Mouse (Mus musculus) testis, adult 2 months (tissue): ENCODE measurements around the gene Lamb1. TPM values are rescaled to one million over a fixed set of nuclear protein-coding genes. Genes with fewer than 3 reads are reported as not detected.

Experiments used
- H3K27ac ChIP-seq: fragments of 200-500 bp; 2 replicates; pipeline ENCODE4 v1.5.1; 2012; ENCODE audit warnings: low read depth, low read length; ENCODE audit not compliant: control insufficient read depth, insufficient read depth
- H3K27me3 ChIP-seq: fragments of 200-500 bp; 2 replicates; pipeline ENCODE4 v1.6.1; 2012; ENCODE audit warnings: mild to moderate bottlenecking, low read length, moderate library complexity; ENCODE audit not compliant: control insufficient read depth, insufficient read depth
- H3K36me3 ChIP-seq: fragments of 200-500 bp; 2 replicates; pipeline ENCODE4 v1.6.1; 2012; ENCODE audit warnings: mild to moderate bottlenecking, low read length; ENCODE audit not compliant: control insufficient read depth, insufficient read depth
- H3K4me1 ChIP-seq: fragments of 200-500 bp; 2 replicates; pipeline ENCODE4 v1.6.1; 2012; ENCODE audit warnings: low read length; ENCODE audit not compliant: control insufficient read depth, insufficient read depth
- H3K4me3 ChIP-seq: fragments of 200-500 bp; 2 replicates; pipeline ENCODE4 v1.5.1; 2012; ENCODE audit warnings: low read depth, mild to moderate bottlenecking, low read length, moderate library complexity, mixed read lengths; ENCODE audit not compliant: control insufficient read depth
- CTCF ChIP-seq: fragments of 200-500 bp; IDR thresholded peaks from 2 replicates; pipeline ENCODE4 v1.5.1; 2012; ENCODE audit warnings: low read depth, mild to moderate bottlenecking, inconsistent platforms, low read length, moderate library complexity; ENCODE audit not compliant: control insufficient read depth, insufficient read depth, insufficient replicate concordance
- POLR2A ChIP-seq: fragments of 200-500 bp; IDR thresholded peaks from 2 replicates; pipeline ENCODE4 v1.6.1; 2012; ENCODE audit warnings: low read depth, mild to moderate bottlenecking, inconsistent platforms, low read length, moderate library complexity; ENCODE audit not compliant: control insufficient read depth
- polyA plus RNA-seq: library from polyadenylated mRNA; depleted of rRNA; stranded (reverse); fragments of >200 nt; gene quantifications from 2 replicates; pipeline ENCODE4 v1.2.3, GENCODE M21; 2012

The Lamb1 gene
- polyA plus RNA-seq, 1 experiment, result 3.8 TPM

- no peaks in the 10 kb centered on the region for H3K27me3 ChIP-seq
- TF ChIP-seq POLR2A (no peak), CTCF (no peak)
- no peaks in the 10 kb centered on the region for H3K36me3 ChIP-seq
- H3K4me1 ChIP-seq, result 0 out of 2 replicates have a peak, but pooled peaks cover 2% of the 10 kb centered on the region
- H3K4me3 ChIP-seq, result no peak overlapping the region
- H3K27ac ChIP-seq, result no peak overlapping the region
Measured at GRCm38 (mm10) chr12:31296097-31296496, 31.1 kb downstream of the Lamb1 start.

- TF ChIP-seq POLR2A (no peak), CTCF (no peak)
- H3K4me1 ChIP-seq, result 0 out of 2 replicates have a peak, but pooled peaks cover 2% of the 10 kb centered on the region
Measured at GRCm38 (mm10) chr12:31298122-31298521, 33.1 kb downstream of the Lamb1 start.

GRCm38 (mm10) chr12:31298530-31298929, 33.5 kb downstream of the Lamb1 start:
- H3K4me3 ChIP-seq, result no peak overlapping the region
- no peaks in the 10 kb centered on the region for H3K27me3 ChIP-seq
- TF ChIP-seq CTCF (no peak), POLR2A (no peak)
- 0 out of 2 replicates have a peak, but pooled peaks cover 2% of the 10 kb centered on the region for H3K4me1 ChIP-seq
- H3K36me3 ChIP-seq, result no peaks in the 10 kb centered on the region
- H3K27ac ChIP-seq, result no peak overlapping the region

More at GRCm38 (mm10) chr12:31298122-31298521, 33.1 kb downstream of the Lamb1 start:
- no peak overlapping the region for H3K4me3 ChIP-seq
- H3K27me3 ChIP-seq, result no peaks in the 10 kb centered on the region
- H3K27ac ChIP-seq, result no peak overlapping the region
- no peaks in the 10 kb centered on the region for H3K36me3 ChIP-seq

GRCm38 (mm10) chr12:31299126-31299525, 34.1 kb downstream of the Lamb1 start:
- Histone ChIP-seq H3K27ac (no peak overlapping the region), H3K36me3 (no peaks in the 10 kb centered on the region), H3K4me1 (no peaks in the 10 kb centered on the region), H3K4me3 (no peak overlapping the region), H3K27me3 (no peaks in the 10 kb centered on the region)
- TF ChIP-seq POLR2A, result no peak

- TF ChIP-seq CTCF (no peak), POLR2A (no peak)
- no peak overlapping the region for H3K4me3 ChIP-seq
- H3K27ac ChIP-seq, result no peak overlapping the region
- H3K36me3 ChIP-seq, result no peaks in the 10 kb centered on the region
- H3K27me3 ChIP-seq, result no peaks in the 10 kb centered on the region
- H3K4me1 ChIP-seq, result no peaks in the 10 kb centered on the region
Measured at GRCm38 (mm10) chr12:31299676-31300197, 34.7 kb downstream of the Lamb1 start.

- Histone ChIP-seq H3K4me3 (no peak overlapping the region), H3K4me1 (no peaks in the 10 kb centered on the region), H3K36me3 (no peaks in the 10 kb centered on the region), H3K27ac (no peak overlapping the region), H3K27me3 (no peaks in the 10 kb centered on the region)
- TF ChIP-seq POLR2A (no peak), CTCF (no peak)
Measured at GRCm38 (mm10) chr12:31300276-31300675, 35.2 kb downstream of the Lamb1 start.

GRCm38 (mm10) chr12:31302266-31302665, 37.2 kb downstream of the Lamb1 start:
- Histone ChIP-seq H3K4me1 (no peaks in the 10 kb centered on the region), H3K27ac (no peak overlapping the region), H3K4me3 (no peak overlapping the region), H3K36me3 (no peaks in the 10 kb centered on the region), H3K27me3 (no peaks in the 10 kb centered on the region)
- TF ChIP-seq CTCF (no peak), POLR2A (no peak)
